Mouse (Mus musculus): ENCODE results near the gene Lrp5. TPM values are rescaled to one million over a fixed set of nuclear protein-coding genes. Genes with fewer than 3 reads are reported as not detected.

Gene Lrp5
- total and polyA plus RNA-seq, 2 experiments from 2014 or later, result 0.58 to 15.0 TPM

DNA sequence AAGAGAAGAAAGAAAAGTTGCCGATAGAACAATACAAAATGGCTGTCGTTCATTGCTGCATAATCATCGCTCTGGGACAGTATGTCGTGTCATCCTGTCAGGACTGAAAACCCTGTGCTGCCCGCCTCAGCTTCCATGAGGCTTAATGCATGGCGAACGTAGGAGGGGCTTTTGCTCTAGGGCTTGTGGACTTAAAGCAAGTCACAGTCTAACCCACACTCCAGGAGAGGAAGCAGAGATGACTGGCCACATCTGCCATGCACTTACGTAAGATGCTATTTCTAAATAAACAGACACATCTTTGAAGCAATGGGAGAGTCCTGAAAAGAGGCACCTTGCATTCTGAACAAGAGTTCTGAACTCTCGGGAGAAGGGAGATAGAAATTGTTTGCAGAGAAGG lies 36.8 kb upstream of the Lrp5 start:
- no peak for DNase-seq (ENCODE audit: low spot score)
- H3K9me3 ChIP-seq (ENCODE audit: low read length), result no peaks in the 10 kb centered on the region
- TF ChIP-seq CTCF (IDR thresholded peaks at IDR 0.05), result no peak
- no peak overlapping the region for H3K4me2 ChIP-seq (ENCODE audit: low read depth, low read length, poor library complexity, severe bottlenecking)
- H3K9ac ChIP-seq (replicated peaks; ENCODE audit: low read length, poor library complexity, severe bottlenecking), result no peak overlapping the region
- no peak overlapping the region for H3K4me3 ChIP-seq (ENCODE audit: low read depth, low read length)
- no peaks in the 10 kb centered on the region for H3K4me1 ChIP-seq (ENCODE audit: insufficient read depth, low read length)
- 93% methylated on average over 9 of the region's 9 CpGs for WGBS
- H3K36me3 ChIP-seq (ENCODE audit: insufficient read depth, low read length), result no peaks in the 10 kb centered on the region
- no peak overlapping the region for H3K27ac ChIP-seq (ENCODE audit: low read depth, low read length)
- H3K27me3 ChIP-seq (ENCODE audit: insufficient read depth, low read length), result no peaks in the 10 kb centered on the region
- ATAC-seq (ENCODE audit: low FRiP score), result no peak

GRCm38 (mm10) chr19:3719362-3719891 lies 33.1 kb upstream of the Lrp5 start:
- ATAC-seq (ENCODE audit: low FRiP score) (0 out of 2 replicates have a peak, but pooled peaks have one; percentile 53), DNase-seq (ENCODE audit: low spot score) (peak; percentile 40)
- 2% methylated on average over 27 of the region's 27 CpGs for WGBS
- peaks cover 31% of the 10 kb centered on the region for H3K36me3 ChIP-seq (ENCODE audit: insufficient read depth, low read length)
- H3K4me3 ChIP-seq (ENCODE audit: low read depth, low read length), result peak overlapping the region; percentile 37
- H3K27ac ChIP-seq (ENCODE audit: low read depth, low read length), result no peak overlapping the region
- no peaks in the 10 kb centered on the region for H3K4me1 ChIP-seq (ENCODE audit: insufficient read depth, low read length)
- H3K9me3 ChIP-seq (ENCODE audit: low read length), result no peaks in the 10 kb centered on the region
- peak overlapping the region; percentile 48; the same call in 1 of the 2 replicates for H3K9ac ChIP-seq (replicated peaks; ENCODE audit: low read length, poor library complexity, severe bottlenecking)
- TF ChIP-seq CTCF (IDR thresholded peaks at IDR 0.05), result peak; percentile 42
- no peaks in the 10 kb centered on the region for H3K27me3 ChIP-seq (ENCODE audit: insufficient read depth, low read length)
- H3K4me2 ChIP-seq (ENCODE audit: low read depth, low read length, poor library complexity, severe bottlenecking), result peak overlapping the region; percentile 86

GRCm38 (mm10) chr19:3718481-3719361 lies 32.4 kb upstream of the Lrp5 start:
- 43% methylated on average over 19 of the region's 19 CpGs for WGBS
- peaks cover 35% of the 10 kb centered on the region for H3K36me3 ChIP-seq (ENCODE audit: insufficient read depth, low read length)
- no peaks in the 10 kb centered on the region for H3K4me1 ChIP-seq (ENCODE audit: insufficient read depth, low read length)
- peak overlapping the region; percentile 37 for H3K4me3 ChIP-seq (ENCODE audit: low read depth, low read length)
- no peaks in the 10 kb centered on the region for H3K9me3 ChIP-seq (ENCODE audit: low read length)
- H3K4me2 ChIP-seq (ENCODE audit: low read depth, low read length, poor library complexity, severe bottlenecking), result peak overlapping the region; percentile 86
- TF ChIP-seq CTCF (IDR thresholded peaks at IDR 0.05), result peak; percentile 74
- no peaks in the 10 kb centered on the region for H3K27me3 ChIP-seq (ENCODE audit: insufficient read depth, low read length)
- H3K9ac ChIP-seq (replicated peaks; ENCODE audit: low read length, poor library complexity, severe bottlenecking), result peak overlapping the region; percentile 48; the same call in 1 of the 2 replicates
- ATAC-seq (ENCODE audit: low FRiP score) (peak; percentile 74), DNase-seq (ENCODE audit: low spot score) (peak; percentile 76)
- H3K27ac ChIP-seq (ENCODE audit: low read depth, low read length), result no peak overlapping the region

DNA sequence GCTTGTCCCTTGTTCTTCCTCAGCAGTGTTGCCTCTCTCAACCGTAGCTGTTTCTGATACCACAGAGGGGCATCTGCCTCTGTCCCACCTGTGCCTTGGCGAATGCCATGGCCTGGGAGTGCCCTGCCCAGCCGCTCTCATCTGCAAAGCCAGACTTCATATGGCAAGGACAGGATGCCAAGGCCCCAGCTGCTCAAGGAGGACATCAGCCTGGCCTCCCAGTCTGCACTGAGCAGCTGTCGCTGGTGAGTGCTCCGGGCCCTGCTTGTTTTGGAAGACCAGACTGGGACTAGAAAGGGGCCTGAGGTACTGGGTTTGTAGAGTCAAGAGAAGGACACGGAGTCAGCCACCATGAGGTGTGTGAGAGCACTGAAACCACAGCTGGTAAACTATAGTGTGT lies 28.0 kb upstream of the Lrp5 start:
- Histone ChIP-seq H3K36me3 (ENCODE audit: insufficient read depth, low read length) (peaks cover 35% of the 10 kb centered on the region), H3K27me3 (ENCODE audit: insufficient read depth, low read length) (no peaks in the 10 kb centered on the region), H3K27ac (ENCODE audit: low read depth, low read length) (no peak overlapping the region), H3K4me1 (ENCODE audit: insufficient read depth, low read length) (peaks cover 2% of the 10 kb centered on the region; the same call in 1 of the 2 replicates), H3K9ac (replicated peaks; ENCODE audit: low read length, poor library complexity, severe bottlenecking) (no peak overlapping the region), H3K4me3 (ENCODE audit: low read depth, low read length) (no peak overlapping the region), H3K9me3 (ENCODE audit: low read length) (no peaks in the 10 kb centered on the region), H3K4me2 (ENCODE audit: low read depth, low read length, poor library complexity, severe bottlenecking) (no peak overlapping the region)
- WGBS, result 90% methylated on average over 6 of the region's 6 CpGs
- TF ChIP-seq CTCF (IDR thresholded peaks at IDR 0.05), result no peak
- ATAC-seq (ENCODE audit: low FRiP score) (no peak; the same call in 1 of the 2 replicates), DNase-seq (ENCODE audit: low spot score) (peak; percentile 34)

GRCm38 (mm10) chr19:3710436-3710835 lies 24.1 kb upstream of the Lrp5 start:
- no peaks in the 10 kb centered on the region for H3K9me3 ChIP-seq (ENCODE audit: low read length)
- H3K36me3 ChIP-seq (ENCODE audit: insufficient read depth, low read length), result peaks cover 8% of the 10 kb centered on the region
- WGBS, result 91% methylated on average over 2 of the region's 2 CpGs
- H3K4me3 ChIP-seq (ENCODE audit: low read depth, low read length), result no peak overlapping the region
- no peak for TF ChIP-seq CTCF (IDR thresholded peaks at IDR 0.05)
- ATAC-seq (ENCODE audit: low FRiP score), result no peak
- peaks cover 8% of the 10 kb centered on the region; the same call in 1 of the 2 replicates for H3K4me1 ChIP-seq (ENCODE audit: insufficient read depth, low read length)
- H3K4me2 ChIP-seq (ENCODE audit: low read depth, low read length, poor library complexity, severe bottlenecking), result no peak overlapping the region
- no peak for DNase-seq (ENCODE audit: low spot score)
- no peaks in the 10 kb centered on the region for H3K27me3 ChIP-seq (ENCODE audit: insufficient read depth, low read length)
- H3K27ac ChIP-seq (ENCODE audit: low read depth, low read length), result no peak overlapping the region
- no peak overlapping the region for H3K9ac ChIP-seq (replicated peaks; ENCODE audit: low read length, poor library complexity, severe bottlenecking)
